Mouse (Mus musculus) olfactory bulb, adult 2 months (tissue): ENCODE results near the gene Fbxo9.

Experiments
- CTCF ChIP-seq: fragments of 200-500 bp; IDR thresholded peaks from 2 replicates; pipeline ENCODE4 v1.5.1; 2012; ENCODE audit warnings: low read depth, mild to moderate bottlenecking, low read length, moderate library complexity; ENCODE audit not compliant: insufficient read depth
- POLR2A ChIP-seq: fragments of 200-500 bp; IDR thresholded peaks from 2 replicates; pipeline ENCODE4 v1.6.1; 2012; ENCODE audit warnings: mild to moderate bottlenecking, low read depth, low read length, moderate library complexity; ENCODE audit not compliant: insufficient read depth

DNA sequence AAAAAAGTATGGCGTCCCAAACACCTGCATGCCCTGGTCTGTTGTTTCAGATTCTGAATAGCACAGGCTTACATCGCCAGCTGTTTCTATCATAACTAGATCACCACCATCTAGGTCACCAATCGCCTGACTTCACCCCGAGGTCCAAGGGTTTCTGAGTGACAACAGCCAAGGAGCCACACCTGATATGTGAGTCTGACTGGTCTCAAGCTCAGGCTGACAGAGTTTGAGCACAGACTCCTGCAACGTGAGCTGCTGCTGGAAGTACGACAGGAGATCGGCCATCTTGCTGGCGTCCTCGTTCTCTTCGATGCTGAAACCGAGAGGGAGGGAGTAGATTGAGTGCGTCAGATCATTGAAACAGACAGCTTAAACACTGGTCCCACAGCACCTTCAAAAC lies 13.2 kb downstream of the Fbxo9 start:
- TF ChIP-seq CTCF (no peak), POLR2A (no peak)
